Mouse (Mus musculus) megakaryocyte, embryonic 14.5 days (primary cell): ENCODE measurements at regions not wholly inside any gene's neighbourhood (a gene's known extent, or its start where the extent isn't known, plus 50 kb on each side); places are given as distances from the start of the nearest gene placed in this dataset.

ENCODE experiments used
- H3K27me3 ChIP-seq: replicated peaks from 2 replicates; pipeline ENCODE3; 2012; ENCODE audit warnings: inconsistent platforms
- H3K36me3 ChIP-seq: replicated peaks from 2 replicates; pipeline ENCODE3; 2012; ENCODE audit warnings: low read length, inconsistent platforms, mixed read lengths
- H3K4me1 ChIP-seq: 2 replicates; pipeline ENCODE4 v1.6.1; 2012; ENCODE audit warnings: inconsistent platforms
- H3K4me3 ChIP-seq: replicated peaks from 2 replicates; pipeline ENCODE3; 2012; ENCODE audit warnings: moderate library complexity, mild to moderate bottlenecking, inconsistent platforms
- H3K9me3 ChIP-seq: 2 replicates; pipeline ENCODE4 v1.6.1; 2012; ENCODE audit warnings: inconsistent platforms
- FLI1 ChIP-seq: IDR thresholded peaks from 2 replicates; pipeline ENCODE4 v1.6.1; 2012; ENCODE audit warnings: low read length, inconsistent platforms, mixed read lengths
- GATA1 ChIP-seq: IDR thresholded peaks from 3 replicates; pipeline ENCODE4 v1.6.1; 2012; ENCODE audit warnings: mixed read lengths, low read length, inconsistent platforms, borderline replicate concordance

DNA sequence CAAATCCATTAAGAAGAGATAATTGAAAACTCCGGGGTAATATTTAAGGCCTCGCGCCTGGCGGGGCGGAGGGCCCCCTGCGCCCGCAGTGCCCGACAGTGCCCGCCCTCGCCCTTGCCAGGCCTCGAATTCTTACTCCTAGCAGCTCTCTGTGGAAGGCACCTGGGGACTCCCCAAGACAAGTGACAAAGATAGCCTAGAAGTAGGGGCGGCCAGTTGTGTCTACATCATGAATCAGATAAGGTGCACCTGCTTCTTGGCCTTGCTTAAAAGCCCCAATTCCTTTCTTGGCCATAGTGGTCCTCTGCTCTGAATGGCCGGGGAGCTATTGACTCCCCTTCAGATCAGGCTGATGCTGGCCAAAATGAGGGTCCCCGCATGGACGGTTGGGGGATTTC is 67.9 kb downstream of the Hoxc4 start:
- Histone ChIP-seq H3K36me3 (no peaks in the 10 kb centered on the region), H3K27me3 (peaks cover 96% of the 10 kb centered on the region), H3K4me3 (no peak overlapping the region), H3K9me3 (no peaks in the 10 kb centered on the region), H3K4me1 (peaks cover 4% of the 10 kb centered on the region; the same call in 1 of the 2 replicates)
- TF ChIP-seq FLI1 = no peak
- TF ChIP-seq GATA1 = no peak
